Mouse (Mus musculus): ENCODE data around the gene Cnnm3. TPM values are rescaled to one million over a fixed set of nuclear protein-coding genes. Genes with fewer than 3 reads are reported as not detected.
A peak's percentile ranks its signal among the peaks of the same experiment; 100 is the strongest.

The Cnnm3 gene
- polyA plus RNA-seq, 1 experiment from 2014 or later, result 19.2 TPM

- CTCF ChIA-PET, result interaction anchor here (1.2 kb wide), 1 partner anchor 9 kb away, joined by 3 read pairs; no protein-coding TSS in a partner anchor
- ATAC-seq, result no peak
- in situ Hi-C loops (cut with MboI; ENCODE audit: low pct_unique_long_range_greater_than_20kb), result no loop called here
- POLR2A ChIA-PET, result no interaction called here
- no peak for DNase-seq (ENCODE audit: low read depth, low spot score)
- no peaks in the 10 kb centered on the region for H3K27me3 ChIP-seq
- no peak for TF ChIP-seq CTCF (IDR thresholded peaks at IDR 0.05)
These were observed 52.0 kb downstream of the Cnnm3 start for GRCm38 (mm10) chr1:36563632-36564031.

- CTCF ChIA-PET, result interaction anchor here (1.0 to 1.2 kb wide), 2 partner anchors 10 to 31 kb away, joined by 3 read pairs; no protein-coding TSS in a partner anchor
- TF ChIP-seq CTCF (IDR thresholded peaks at IDR 0.05), result no peak
- POLR2A ChIA-PET, result no interaction called here
- DNase-seq (ENCODE audit: low read depth, low spot score) (no peak), ATAC-seq (no peak)
- no peaks in the 10 kb centered on the region for H3K27me3 ChIP-seq
- in situ Hi-C loops (cut with MboI; ENCODE audit: low pct_unique_long_range_greater_than_20kb), result no loop called here
These were observed 52.4 kb downstream of the Cnnm3 start for GRCm38 (mm10) chr1:36564101-36564500.

- H3K27me3 ChIP-seq, result no peaks in the 10 kb centered on the region
- in situ Hi-C loops (cut with MboI; ENCODE audit: low pct_unique_long_range_greater_than_20kb), result no loop called here
- ChIA-PET CTCF (interaction anchor here (0.7 to 1.1 kb wide), 4 partner anchors 11 to 141 kb away, joined by 3 to 4 read pairs (median 3); partner anchors contain the start of gene Ankrd39), POLR2A (interaction anchor here (0.6 to 1.0 kb wide), 2 partner anchors 19 to 152 kb away, joined by 3 read pairs; partner anchors contain the start of gene Ankrd39)
- ATAC-seq (no peak), DNase-seq (ENCODE audit: low read depth, low spot score) (no peak)
- TF ChIP-seq CTCF (IDR thresholded peaks at IDR 0.05), result no peak
These were observed 54.8 kb downstream of the Cnnm3 start for GRCm38 (mm10) chr1:36566425-36566824.

- in situ Hi-C loops (cut with MboI; ENCODE audit: low pct_unique_long_range_greater_than_20kb), result no loop called here
- ATAC-seq, result peak; percentile 36
- ChIA-PET CTCF (interaction anchor here (0.9 to 1.7 kb wide), 3 partner anchors 11 to 141 kb away, joined by 3 to 5 read pairs (median 4); partner anchors contain the start of genes Ankrd39 and Sema4c), POLR2A (no interaction called here)
- no peaks in the 10 kb centered on the region for H3K27me3 ChIP-seq
- TF ChIP-seq CTCF (IDR thresholded peaks at IDR 0.05), result no peak
- no peak for DNase-seq (ENCODE audit: low read depth, low spot score)
These were observed 56.3 kb downstream of the Cnnm3 start for GRCm38 (mm10) chr1:36567818-36568603.

- no peak for DNase-seq (ENCODE audit: low read depth, low spot score)
- ATAC-seq, result no peak
- in situ Hi-C loops (cut with MboI; ENCODE audit: low pct_unique_long_range_greater_than_20kb), result no loop called here
These were observed 57.1 kb downstream of the Cnnm3 start for GRCm38 (mm10) chr1:36568776-36569175.

GRCm38 (mm10) chr1:36569694-36570276, 58.1 kb downstream of the Cnnm3 start:
- no peaks in the 10 kb centered on the region for H3K27me3 ChIP-seq
- in situ Hi-C loops (cut with MboI; ENCODE audit: low pct_unique_long_range_greater_than_20kb), result no loop called here
- POLR2A ChIA-PET, result interaction anchor here (0.6 kb wide), 1 partner anchor 67 kb away, joined by 3 read pairs; no protein-coding TSS in a partner anchor
- CTCF ChIA-PET, result interaction anchor here (1.4 to 1.7 kb wide), 3 partner anchors 12 to 68 kb away, joined by 3 to 4 read pairs (median 3); partner anchors contain the start of genes Ankrd39 and Sema4c
- no peak for DNase-seq (ENCODE audit: low read depth, low spot score)
- no peak for ATAC-seq
- TF ChIP-seq CTCF (IDR thresholded peaks at IDR 0.05), result no peak

More at GRCm38 (mm10) chr1:36568776-36569175, 57.1 kb downstream of the Cnnm3 start:
- ChIA-PET POLR2A (interaction anchor here (0.9 kb wide), 1 partner anchor 13 kb away, joined by 5 read pairs; no protein-coding TSS in a partner anchor), CTCF (interaction anchor here (0.9 to 1.7 kb wide), 3 partner anchors 12 to 140 kb away, joined by 3 to 5 read pairs (median 4); partner anchors contain the start of genes Ankrd39 and Sema4c)
- H3K27me3 ChIP-seq, result no peaks in the 10 kb centered on the region
- no peak for TF ChIP-seq CTCF (IDR thresholded peaks at IDR 0.05)

GRCm38 (mm10) chr1:36570320-36570719, 58.7 kb downstream of the Cnnm3 start:
- H3K27me3 ChIP-seq, result no peaks in the 10 kb centered on the region
- CTCF ChIA-PET, result interaction anchor here (1.4 to 1.5 kb wide), 2 partner anchors 13 to 69 kb away, joined by 3 read pairs; partner anchors contain the start of gene Sema4c
- POLR2A ChIA-PET, result interaction anchor here (0.6 kb wide), 1 partner anchor 67 kb away, joined by 3 read pairs; no protein-coding TSS in a partner anchor
- in situ Hi-C loops (cut with MboI; ENCODE audit: low pct_unique_long_range_greater_than_20kb), result no loop called here
- ATAC-seq, result no peak
- no peak for TF ChIP-seq CTCF (IDR thresholded peaks at IDR 0.05)
- DNase-seq (ENCODE audit: low read depth, low spot score), result no peak

- no peak for TF ChIP-seq CTCF (IDR thresholded peaks at IDR 0.05)
- ChIA-PET CTCF (interaction anchor here (1.3 kb wide), 1 partner anchor 247 kb away, joined by 3 read pairs; no protein-coding TSS in a partner anchor), POLR2A (no interaction called here)
- no peak for ATAC-seq
- in situ Hi-C loops (cut with MboI; ENCODE audit: low pct_unique_long_range_greater_than_20kb), result no loop called here
- H3K27me3 ChIP-seq, result no peaks in the 10 kb centered on the region
- no peak for DNase-seq (ENCODE audit: low read depth, low spot score)
These were observed 60.0 kb downstream of the Cnnm3 start for GRCm38 (mm10) chr1:36571627-36572026.

GRCm38 (mm10) chr1:36572140-36572700, 60.6 kb downstream of the Cnnm3 start:
- ATAC-seq (no peak), DNase-seq (ENCODE audit: low read depth, low spot score) (no peak)
- no peak for TF ChIP-seq CTCF (IDR thresholded peaks at IDR 0.05)
- in situ Hi-C loops (cut with MboI; ENCODE audit: low pct_unique_long_range_greater_than_20kb), result no loop called here
- H3K27me3 ChIP-seq, result no peaks in the 10 kb centered on the region
- ChIA-PET POLR2A (no interaction called here), CTCF (interaction anchor here (0.7 to 1.3 kb wide), 2 partner anchors 28 to 247 kb away, joined by 3 read pairs; no protein-coding TSS in a partner anchor)

- POLR2A ChIA-PET, result no interaction called here
- ATAC-seq (no peak), DNase-seq (ENCODE audit: low read depth, low spot score) (no peak)
- TF ChIP-seq CTCF (IDR thresholded peaks at IDR 0.05), result no peak
- CTCF ChIA-PET, result interaction anchor here (0.7 to 1.3 kb wide), 2 partner anchors 28 to 248 kb away, joined by 3 read pairs; no protein-coding TSS in a partner anchor
- no peaks in the 10 kb centered on the region for H3K27me3 ChIP-seq
- in situ Hi-C loops (cut with MboI; ENCODE audit: low pct_unique_long_range_greater_than_20kb), result no loop called here
These were observed 61.0 kb downstream of the Cnnm3 start for GRCm38 (mm10) chr1:36572709-36573108.

Measured in Patski (cell line).